Mouse (Mus musculus) megakaryocyte, embryonic 14.5 days (primary cell): ENCODE measurements around the gene Bzw2.

Source experiments
- FLI1 ChIP-seq: IDR thresholded peaks from 2 replicates; pipeline ENCODE4 v1.6.1; 2012; ENCODE audit warnings: low read length, inconsistent platforms, mixed read lengths
- GATA1 ChIP-seq: IDR thresholded peaks from 3 replicates; pipeline ENCODE4 v1.6.1; 2012; ENCODE audit warnings: mixed read lengths, low read length, inconsistent platforms, borderline replicate concordance

GRCm38 (mm10) chr12:36182570-36182969 lies 24.7 kb upstream of the Bzw2 start:
- TF ChIP-seq GATA1 (no peak), FLI1 (no peak)
